Mouse (Mus musculus) thymus, postnatal 10 days (tissue): ENCODE data around the gene Capn1.
A peak's percentile ranks its signal among the peaks of the same experiment; 100 is the strongest.
"Not testable (repeated sequence)": the region's sequence is repeated elsewhere in the genome, so short reads cannot be mapped to it uniquely, and the experiment has no call there.

Source experiments
- DNase-seq, 2 experiments: peaks; one replicate each; pipeline ENCODE4 v3.0.0; 2021; ENCODE audit warnings: low spot score in 2 of 2

Gene Capn1

DNA sequence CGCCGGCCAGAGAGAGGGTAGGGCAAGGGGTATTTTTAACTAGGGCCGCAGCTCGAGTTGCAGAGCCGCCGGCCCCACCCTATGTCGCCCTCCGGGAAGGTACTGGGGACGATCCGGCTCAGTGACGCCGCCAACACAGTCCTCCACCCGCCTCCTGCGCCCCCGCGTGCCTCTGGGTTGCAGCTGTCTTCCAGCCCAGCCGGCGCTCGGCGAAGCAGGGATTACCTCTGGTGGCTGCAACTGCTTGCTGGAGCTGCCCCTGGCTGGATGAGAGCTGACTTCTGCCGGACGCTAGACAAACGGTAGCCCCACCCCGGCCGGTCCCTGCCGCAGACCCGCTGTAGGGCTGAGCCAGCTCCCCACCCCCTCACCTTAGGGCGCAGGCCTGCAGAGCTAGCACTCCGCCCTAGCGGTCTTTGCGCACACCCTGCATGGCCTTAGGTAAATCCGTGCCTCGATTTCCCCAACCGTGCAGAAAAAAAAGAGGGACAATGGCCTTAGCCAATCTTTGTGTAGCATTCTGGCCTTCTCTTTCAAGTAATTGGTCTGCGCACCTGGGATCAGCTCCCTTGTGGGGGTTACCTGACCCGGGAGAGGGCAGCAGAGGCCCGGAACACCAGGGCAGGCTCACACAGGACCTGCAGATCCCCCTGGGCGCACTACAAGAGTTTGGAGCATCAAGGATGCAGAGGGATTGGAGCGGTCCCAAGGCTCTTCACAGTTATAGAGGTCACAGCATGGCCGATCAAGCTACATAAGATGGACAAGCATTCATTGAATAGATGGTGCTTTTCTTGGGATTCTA, at the start of gene Capn1:
Capn1 (minus strand) TSS at position 387 of the 805 bp plus-strand sequence.
- DNase-seq, result peak; percentile 79 to 83

DNA sequence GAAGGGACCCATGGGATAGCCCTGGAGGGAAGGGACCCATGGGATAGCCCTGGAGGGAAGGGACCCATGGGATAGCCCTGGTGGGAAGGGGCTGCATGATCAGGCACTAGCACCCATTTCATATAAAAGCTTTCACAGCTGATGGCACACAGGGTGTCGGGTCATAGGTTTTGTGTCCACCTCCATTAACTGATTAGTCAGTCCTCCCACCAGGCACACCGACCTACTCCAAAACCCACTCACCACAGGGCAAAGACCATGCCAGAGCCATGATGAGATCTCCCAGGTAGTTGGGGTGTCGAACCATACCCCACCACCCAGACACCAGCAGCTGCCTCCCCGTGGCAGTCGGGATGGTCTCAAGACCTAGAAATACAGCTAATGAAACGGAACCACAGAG, 47.4 kb upstream of the Capn1 start:
- no peak for DNase-seq

GRCm38 (mm10) chr19:6062418-6062817, 46.7 kb upstream of the Capn1 start:
- DNase-seq, result no peak

GRCm38 (mm10) chr19:6061641-6062302, 46.1 kb upstream of the Capn1 start:
- peak; percentile 63 to 67 for DNase-seq

DNA sequence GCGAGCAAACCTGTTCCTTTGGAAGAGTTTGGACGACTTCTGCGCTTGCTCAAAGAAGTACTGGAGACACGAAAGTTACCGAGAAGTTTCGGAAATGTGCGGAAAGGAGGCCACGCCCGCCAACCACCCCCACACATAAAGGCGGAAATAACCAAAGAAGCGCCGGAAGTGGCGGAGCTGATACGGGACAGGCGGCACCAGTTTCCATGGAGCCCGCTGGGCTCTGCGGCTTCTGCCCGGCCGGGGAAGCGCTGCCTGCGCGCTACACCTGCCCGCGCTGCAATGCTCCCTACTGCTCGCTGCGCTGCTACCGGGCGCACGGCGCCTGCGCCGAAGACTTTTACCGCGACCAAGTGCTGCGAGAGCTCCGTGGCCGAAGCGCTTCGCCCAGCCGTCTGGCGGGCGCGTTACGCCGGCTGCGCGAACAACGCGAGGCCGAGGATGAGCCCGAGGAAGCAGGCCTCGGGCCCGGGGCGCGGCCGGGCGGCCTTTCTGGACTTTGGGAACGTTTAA, 45.4 kb upstream of the Capn1 start, which contains the start of gene Znhit2:
Znhit2 (plus strand) TSS at position 172 of the 513 bp plus-strand sequence.
- DNase-seq, result peak; percentile 91 to 92

GRCm38 (mm10) chr19:6058966-6059365, 43.3 kb upstream of the Capn1 start:
- no peak for DNase-seq

DNA sequence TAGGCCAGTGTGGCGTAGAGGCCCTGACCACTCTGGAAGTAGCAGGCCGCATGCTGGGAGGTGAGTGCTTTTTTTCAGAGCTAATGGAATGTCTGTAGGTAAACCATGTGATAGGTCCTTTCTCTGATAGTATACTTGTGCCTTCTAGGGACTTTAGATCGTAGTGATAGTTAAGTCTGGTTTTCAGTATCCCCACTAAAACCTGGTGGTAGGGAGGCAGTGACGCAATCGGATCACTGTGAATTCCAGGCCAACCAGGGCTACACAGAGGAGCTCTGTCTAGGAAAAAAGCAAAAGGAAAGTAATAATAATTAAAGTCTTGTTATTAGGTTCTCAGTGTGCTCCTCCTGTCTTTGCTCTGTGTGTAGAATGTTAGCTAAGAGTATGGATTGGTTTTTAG, 42.8 kb upstream of the Capn1 start:
- DNase-seq, result no peak

DNA sequence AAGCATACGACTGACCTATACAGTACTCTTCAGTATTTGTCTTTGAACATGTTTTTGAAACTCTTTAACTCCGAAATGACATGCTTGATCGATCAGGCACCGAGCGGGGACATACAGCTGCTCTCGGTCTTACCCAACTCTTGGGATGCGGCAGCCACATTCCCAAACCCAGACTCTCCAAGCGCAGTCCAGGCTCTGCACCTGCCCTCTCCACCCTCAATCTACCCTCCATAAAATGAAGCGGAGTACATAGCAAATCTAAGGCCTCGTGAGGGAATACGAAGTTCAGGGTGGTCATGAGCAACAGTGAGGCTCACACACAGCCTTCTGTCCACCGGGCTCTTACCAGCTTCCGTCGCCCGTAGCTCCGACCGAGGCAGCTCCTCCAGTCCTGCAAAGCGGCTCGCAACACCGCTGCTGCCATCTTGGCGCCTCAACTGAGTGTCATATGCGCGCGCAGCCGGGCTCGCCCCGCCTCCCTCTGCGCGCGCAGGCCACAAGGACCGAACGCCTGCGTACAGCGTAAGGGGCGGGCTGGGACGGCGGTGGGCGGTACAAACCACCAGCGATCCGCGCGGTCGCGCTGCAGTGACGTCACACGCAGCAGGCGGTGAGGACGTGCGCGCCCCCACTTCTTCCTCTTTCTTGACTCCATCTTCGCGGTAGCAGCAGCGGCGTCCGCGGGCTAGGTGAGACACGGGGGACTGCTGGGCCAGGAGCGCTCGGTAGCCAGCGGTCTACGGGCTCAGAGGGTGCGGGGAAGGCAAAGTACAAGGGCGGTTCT, 41.8 kb upstream of the Capn1 start, which contains the start of the genes Mrpl49 and Fau:
Mrpl49 (minus strand) TSS at position 473 of the 784 bp plus-strand sequence.
Fau (plus strand) TSS at position 532 of the 784 bp plus-strand sequence.
- DNase-seq, result peak; percentile 98 to 99

DNA sequence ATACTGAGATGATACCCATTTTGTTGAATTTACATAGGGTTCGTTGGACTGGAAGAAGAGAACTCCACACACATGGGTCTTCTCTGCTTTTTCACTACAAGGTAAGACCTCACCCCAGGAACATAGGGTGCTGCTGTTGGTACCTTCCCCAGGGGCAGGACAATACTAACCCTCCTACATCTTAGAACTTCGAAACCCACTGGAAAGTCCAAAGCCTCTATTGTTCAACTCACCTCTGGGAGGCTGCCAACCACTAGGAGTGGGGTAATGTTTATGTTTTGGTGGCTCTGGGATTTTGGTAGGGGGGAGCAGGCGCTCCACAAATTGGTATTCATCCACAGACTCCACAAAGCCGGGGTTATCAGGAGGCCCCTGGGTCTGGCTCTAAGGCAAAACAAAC, 41.0 kb upstream of the Capn1 start:
- no peak for DNase-seq

DNA sequence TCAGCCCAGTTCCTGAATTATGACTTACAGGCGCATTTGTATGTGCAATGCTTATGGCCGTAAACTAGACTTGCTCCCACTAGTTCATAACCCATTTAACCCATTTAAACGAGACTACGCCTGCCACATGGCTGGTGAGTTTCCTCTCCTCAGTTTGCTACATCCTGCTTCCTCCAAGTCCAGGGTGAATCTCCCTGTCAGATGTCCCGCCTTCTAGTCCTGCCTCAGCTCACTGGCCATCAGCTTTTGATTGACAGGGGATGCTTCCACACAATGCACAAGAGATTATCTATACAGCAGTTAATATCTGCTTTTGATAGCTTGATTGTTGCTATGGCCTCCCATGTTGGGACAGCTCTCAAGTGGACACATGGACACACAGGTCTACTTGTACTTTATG, 38.6 kb upstream of the Capn1 start:
- DNase-seq, result no peak

DNA sequence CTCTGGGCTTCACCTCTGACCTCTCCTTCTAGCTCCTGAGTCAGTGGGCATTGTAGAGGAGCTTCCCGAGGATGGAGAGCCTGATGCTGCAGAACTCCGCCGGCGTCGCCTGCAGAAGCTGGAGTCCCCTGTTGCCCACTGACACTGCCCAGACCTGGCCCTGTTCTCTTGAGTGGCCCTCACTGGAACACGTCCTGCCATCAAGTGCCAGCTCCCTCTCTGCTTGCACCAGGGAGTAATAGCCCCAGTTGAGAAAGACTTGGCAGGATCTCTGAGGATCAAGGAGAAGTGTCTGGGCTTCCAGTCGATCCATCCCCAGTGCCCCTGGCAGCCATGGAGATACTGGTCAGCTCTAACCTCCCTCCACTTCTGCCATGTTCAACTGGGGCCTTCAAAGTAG, 36.8 kb upstream of the Capn1 start:
- no peak for DNase-seq

DNA sequence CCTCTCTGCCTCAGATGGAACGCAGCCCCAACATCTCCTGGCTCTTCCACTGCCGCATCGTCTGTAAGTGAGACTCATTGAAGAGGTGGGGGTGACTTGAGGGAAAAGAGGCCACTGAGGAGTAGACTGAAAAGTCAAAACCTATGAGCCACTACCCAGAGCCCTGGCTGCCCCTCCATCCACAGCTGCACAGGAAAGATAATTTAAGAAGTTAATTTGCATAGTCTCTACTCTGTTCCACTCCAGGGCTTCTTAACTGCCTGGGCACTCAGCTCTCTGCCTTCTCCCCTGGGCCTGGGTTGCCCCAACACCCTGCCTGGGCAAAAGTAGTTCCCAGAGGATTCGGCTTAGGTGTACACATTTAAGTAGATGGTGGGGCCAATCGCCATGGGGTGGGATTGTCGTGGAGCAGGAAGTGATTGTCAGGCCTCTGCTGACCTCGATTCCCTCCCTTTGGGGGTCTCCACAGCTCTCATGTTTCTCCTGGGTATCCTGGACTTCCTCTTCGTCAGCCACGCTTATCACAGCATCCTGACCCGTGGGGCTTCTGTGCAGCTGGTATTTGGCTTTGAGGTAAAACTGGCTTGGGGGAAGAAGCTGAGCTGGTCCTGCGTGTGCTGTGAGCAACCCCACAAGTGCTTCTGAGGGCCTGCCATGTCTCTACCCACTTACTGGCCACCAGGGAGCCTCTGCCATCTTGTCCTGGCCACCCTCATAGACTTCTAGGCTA, 33.1 kb upstream of the Capn1 start:
- no peak for DNase-seq

DNA sequence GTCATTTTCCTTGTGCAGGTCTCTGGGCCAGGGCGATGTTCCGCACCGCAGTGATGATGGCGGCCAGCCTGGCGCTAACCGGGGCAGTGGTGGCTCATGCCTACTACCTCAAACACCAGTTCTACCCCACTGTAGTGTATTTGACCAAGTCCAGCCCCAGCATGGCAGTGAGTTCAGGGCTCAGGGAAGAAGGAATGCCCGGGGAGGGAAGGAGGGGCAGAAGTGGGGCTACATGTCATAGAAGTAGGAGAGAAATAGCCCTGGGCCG, 32.1 kb upstream of the Capn1 start:
- DNase-seq, result no peak

DNA sequence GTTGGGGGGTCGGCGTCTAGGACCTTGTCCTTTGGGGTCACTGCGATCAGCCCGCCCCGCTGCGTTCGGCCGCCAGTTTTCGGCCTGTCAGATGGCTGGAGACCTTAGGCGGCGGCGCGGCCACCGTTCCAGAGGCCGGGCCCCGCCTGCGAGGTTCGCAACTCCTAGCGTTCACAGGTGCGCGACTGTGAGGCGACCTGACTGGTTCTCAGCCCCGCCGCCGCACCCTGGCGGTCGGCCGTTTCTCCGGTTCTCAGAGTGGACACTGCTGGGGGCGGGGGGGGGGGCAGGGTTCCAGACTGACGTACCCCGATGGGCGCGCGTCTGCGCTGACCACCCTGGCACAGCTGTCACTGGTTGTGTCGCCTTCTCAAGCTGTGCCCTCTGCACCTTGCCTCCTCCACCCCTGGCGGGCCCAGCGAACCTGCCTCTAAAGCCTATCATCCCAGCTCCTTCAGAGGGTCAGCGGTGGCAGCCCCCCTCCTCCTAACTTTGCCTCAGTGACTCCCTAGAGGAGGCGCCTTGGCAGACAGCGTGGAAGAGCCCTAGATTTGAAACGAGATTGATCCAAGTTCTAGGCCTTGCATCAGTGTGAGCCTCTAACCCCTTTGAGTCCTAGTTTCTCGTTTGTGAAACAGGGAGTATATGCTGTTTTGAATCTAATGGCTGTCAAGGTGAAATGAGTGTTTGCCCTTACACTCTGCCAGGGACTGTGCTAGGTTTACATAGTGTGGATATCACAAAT, 31.6 kb upstream of the Capn1 start:
- DNase-seq, result peak in 1 of 2 experiments; percentile 33

- peak; percentile 84 to 88 for DNase-seq
Measured at GRCm38 (mm10) chr19:6046294-6047153, 30.8 kb upstream of the Capn1 start, which contains the start of gene Syvn1. Syvn1 (plus strand) TSS chr19:6046576.

DNA sequence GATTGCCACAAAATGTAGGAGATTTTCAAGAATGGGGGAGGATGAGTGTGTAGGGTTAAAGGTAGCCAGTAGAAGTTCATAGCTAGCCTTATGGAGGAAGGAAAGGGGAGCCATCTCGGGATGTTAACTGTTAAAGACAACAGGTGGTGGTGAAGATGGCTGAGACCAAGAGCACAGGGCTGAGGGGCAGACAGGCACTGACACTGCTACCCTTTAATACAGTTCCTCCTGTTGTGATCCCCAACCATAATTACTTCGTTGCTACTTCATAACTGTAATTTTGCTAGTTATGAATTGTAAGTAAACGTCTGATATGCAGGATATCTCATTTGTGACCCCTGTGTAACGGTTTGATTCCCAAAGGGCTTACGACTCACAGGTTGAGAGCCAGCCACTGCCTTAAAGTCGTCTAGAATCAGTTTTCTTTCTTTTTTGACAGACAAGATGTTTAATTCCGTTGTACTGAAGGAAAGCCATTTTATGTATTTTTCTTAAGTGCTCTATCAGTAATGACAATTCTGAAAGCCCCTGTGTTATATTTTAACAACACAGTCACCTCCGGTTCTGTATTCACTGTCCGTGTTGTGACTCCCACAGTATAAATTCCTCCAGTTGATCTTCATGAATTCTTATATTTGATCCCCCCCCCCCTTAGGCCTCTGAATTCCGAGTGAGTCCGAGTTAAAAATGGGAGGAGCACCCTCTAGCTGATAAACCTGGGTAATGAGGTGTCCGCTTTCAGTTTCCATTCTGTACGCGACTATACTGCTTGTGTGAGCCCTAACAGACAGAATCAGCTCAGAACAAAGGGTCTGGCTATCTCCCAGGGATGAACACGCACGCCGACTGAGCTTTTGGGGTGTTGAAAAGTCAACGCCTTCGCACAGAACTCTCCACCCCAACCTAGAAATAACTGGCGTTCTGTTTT, 29.9 kb upstream of the Capn1 start:
- DNase-seq, result no peak

GRCm38 (mm10) chr19:6044102-6044501, 28.4 kb upstream of the Capn1 start:
- not testable (repeated sequence) for DNase-seq

GRCm38 (mm10) chr19:6042293-6042692, 26.6 kb upstream of the Capn1 start:
- DNase-seq, result no peak

DNA sequence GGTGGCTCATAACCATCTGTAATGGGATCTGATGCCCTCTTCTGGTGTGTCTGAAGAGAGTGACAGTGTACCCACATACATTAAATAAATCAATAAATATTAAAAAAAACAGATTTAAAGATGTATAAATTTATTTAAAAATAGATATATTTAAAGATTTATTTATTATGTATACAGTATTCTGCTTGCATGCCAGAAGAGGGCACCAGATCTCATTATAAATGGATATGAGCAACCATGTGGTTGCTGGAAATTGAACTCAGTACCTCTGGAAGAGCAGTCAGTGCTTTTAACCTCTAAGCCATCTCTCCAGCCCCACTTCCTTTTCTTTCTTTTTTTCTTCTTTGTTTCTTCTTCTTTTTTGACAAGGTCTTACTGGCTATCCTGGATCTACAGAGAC, 24.3 kb upstream of the Capn1 start:
- DNase-seq, result no peak
